ENCODE assay signal across 8 mouse cellular contexts in genomic region chr14:58817961-58818504, GRCm38 (mm10).
DNase-seq lines count a peak whose midpoint lies in the region.

No protein-coding gene starts in this region.

- peak; percentile 14 for DNase-seq in adrenal gland, adult 2 months
- no peak for DNase-seq in adrenal gland, postnatal 4 days (ENCODE audit: low spot score in 2 of 2)
- peak; percentile 44 for DNase-seq in heart, postnatal 4 days
- no peak for DNase-seq in heart, adult 18-20 months
- DNase-seq in testis, postnatal 10 days (ENCODE audit: low spot score), result peak; percentile 54
- DNase-seq in testis, postnatal 14 days (ENCODE audit: low spot score), result no peak
- peak; percentile 65 to 69 for DNase-seq in kidney, postnatal 4 days
- no peak for DNase-seq in Muller cell, postnatal 12 days (ENCODE audit: inconsistent ontology term)

Comparison
In these comparisons a context has a peak if more than half of its experiments do, and no peak if none do; other contexts are left out.
1. DNase-seq: peak in adrenal gland, adult 2 months (single experiment), heart, postnatal 4 days (single experiment), testis, postnatal 10 days (single experiment) and kidney, postnatal 4 days (2 of 2); none in adrenal gland, postnatal 4 days (0 of 2), heart, adult 18-20 months (0 of 2), testis, postnatal 14 days (single experiment) and Muller cell, postnatal 12 days (single experiment).